Mouse (Mus musculus) intestine, embryonic 16.5 days (tissue): ENCODE data around the gene H2-Ob. TPM values are rescaled to one million over a fixed set of nuclear protein-coding genes. Genes with fewer than 3 reads are reported as not detected.

Source experiments
- ATAC-seq: fragments of 200-750 bp; cut with Nextera tagmentation; 2 replicates; pipeline ENCODE4 v1.8.0; 2017; ENCODE audit warnings: moderate TSS enrichment, moderate library complexity
- H3K27ac ChIP-seq: fragments of 300-500 bp; sonication (generic); 2 replicates; pipeline ENCODE4 v1.5.1; 2014; ENCODE audit warnings: mild to moderate bottlenecking, low read length
- H3K27me3 ChIP-seq: fragments of 300-500 bp; sonication (generic); replicated peaks from 2 replicates; pipeline ENCODE4 v1.6.1; 2014; ENCODE audit warnings: low read length, control low read depth, mixed read lengths; ENCODE audit not compliant: control insufficient read depth, insufficient read depth
- H3K36me3 ChIP-seq: fragments of 300-500 bp; sonication (generic); 2 replicates; pipeline ENCODE4 v1.6.1; 2014; ENCODE audit warnings: low read length, control low read depth; ENCODE audit not compliant: control insufficient read depth, insufficient read depth
- H3K4me1 ChIP-seq: fragments of 300-500 bp; sonication (generic); 2 replicates; pipeline ENCODE4 v1.6.1; 2014; ENCODE audit warnings: low read length, control low read depth, mixed read lengths; ENCODE audit not compliant: control insufficient read depth, insufficient read depth
- H3K4me2 ChIP-seq: fragments of 300-500 bp; sonication (generic); 2 replicates; pipeline ENCODE4 v1.6.1; 2014; ENCODE audit warnings: low read depth, low read length, control low read depth
- H3K4me3 ChIP-seq: fragments of 300-500 bp; sonication (generic); 2 replicates; pipeline ENCODE4 v1.5.1; 2014; ENCODE audit warnings: mild to moderate bottlenecking, low read length
- H3K9ac ChIP-seq: fragments of 300-500 bp; sonication (generic); 2 replicates; pipeline ENCODE4 v1.6.1; 2014; ENCODE audit warnings: low read depth, low read length
- H3K9me3 ChIP-seq: fragments of 300-500 bp; sonication (generic); 2 replicates; pipeline ENCODE4 v1.6.1; 2016; ENCODE audit warnings: low read length, control low read depth; ENCODE audit not compliant: control insufficient read depth
- WGBS: fragments of 180-500 bp; shearing (Covaris S2); extraction: QIAGEN DNeasy Blood & Tissue Kit; methylation state at CpG from one replicate; pipeline ENCODE4 v1.1.7; 2014; 5-methylcytosine and 5-hydroxymethylcytosine counted together
- polyA plus RNA-seq: library from polyadenylated mRNA; unstranded; fragments of >200 nt; fragmentation: Nextera tagmentation; extraction: Ambion mirVana; gene quantifications from 2 replicates; pipeline ENCODE4 v1.2.1, GENCODE M21; 2015

H2-Ob gene
- polyA plus RNA-seq, 1 experiment from 2014 or later: 0.15 TPM

- H3K9me3 ChIP-seq: no peaks in the 10 kb centered on the region
- no peak for ATAC-seq
- H3K4me1 ChIP-seq: no peaks in the 10 kb centered on the region
- H3K36me3 ChIP-seq: no peaks in the 10 kb centered on the region
- H3K9ac ChIP-seq: no peak overlapping the region
- H3K4me2 ChIP-seq: no peak overlapping the region
- H3K4me3 ChIP-seq: no peak overlapping the region
- 72% methylated on average over 4 of the region's 4 CpGs for whole genome bisulfite sequencing
- H3K27me3 ChIP-seq: no peaks in the 10 kb centered on the region
- H3K27ac ChIP-seq: no peak overlapping the region
Measured at GRCm38 (mm10) chr17:34285371-34285770, 46.7 kb downstream of the H2-Ob start.

GRCm38 (mm10) chr17:34285848-34286247 lies 47.1 kb downstream of the H2-Ob start:
- H3K4me2 ChIP-seq: no peak overlapping the region
- 27% methylated on average over 4 of the region's 4 CpGs for WGBS
- no peak overlapping the region for H3K27ac ChIP-seq
- ATAC-seq: no peak
- H3K4me1 ChIP-seq: no peaks in the 10 kb centered on the region
- H3K27me3 ChIP-seq: no peaks in the 10 kb centered on the region
- H3K9me3 ChIP-seq: no peaks in the 10 kb centered on the region
- H3K36me3 ChIP-seq: no peaks in the 10 kb centered on the region
- H3K9ac ChIP-seq: no peak overlapping the region
- no peak overlapping the region for H3K4me3 ChIP-seq

GRCm38 (mm10) chr17:34286501-34286900 lies 47.8 kb downstream of the H2-Ob start:
- Histone ChIP-seq H3K36me3 (no peaks in the 10 kb centered on the region), H3K9ac (no peak overlapping the region), H3K27me3 (no peaks in the 10 kb centered on the region), H3K9me3 (no peaks in the 10 kb centered on the region), H3K27ac (no peak overlapping the region), H3K4me2 (no peak overlapping the region), H3K4me1 (no peaks in the 10 kb centered on the region), H3K4me3 (no peak overlapping the region)
- no peak for ATAC-seq
- 74% methylated on average over 5 of the region's 5 CpGs for WGBS

GRCm38 (mm10) chr17:34286999-34287398 lies 48.3 kb downstream of the H2-Ob start:
- Histone ChIP-seq H3K9ac (no peak overlapping the region), H3K4me1 (no peaks in the 10 kb centered on the region), H3K27ac (no peak overlapping the region), H3K4me3 (no peak overlapping the region), H3K27me3 (no peaks in the 10 kb centered on the region), H3K4me2 (no peak overlapping the region), H3K9me3 (no peaks in the 10 kb centered on the region), H3K36me3 (no peaks in the 10 kb centered on the region)
- no peak for ATAC-seq
- WGBS: 61% methylated on average over 6 of the region's 6 CpGs

- Histone ChIP-seq H3K36me3 (no peaks in the 10 kb centered on the region), H3K9me3 (no peaks in the 10 kb centered on the region), H3K27ac (no peak within 1 kb of the TSS), H3K4me3 (no peak within 1 kb of the TSS), H3K9ac (no peak within 1 kb of the TSS), H3K27me3 (no peaks in the 10 kb centered on the region), H3K4me2 (no peak within 1 kb of the TSS), H3K4me1 (no peaks in the 10 kb centered on the region)
- 13% methylated on average over 8 of the region's 8 CpGs for WGBS
- peak; percentile 79; the same call in 1 of the 2 replicates for ATAC-seq
Measured at GRCm38 (mm10) chr17:34287648-34288047, 48.9 kb downstream of the H2-Ob start, which contains the start of gene H2-Aa. H2-Aa (minus strand) TSS chr17:34287823.

- Histone ChIP-seq H3K27me3 (no peaks in the 10 kb centered on the region), H3K4me2 (no peak overlapping the region), H3K9ac (no peak overlapping the region), H3K4me1 (no peaks in the 10 kb centered on the region), H3K27ac (no peak overlapping the region), H3K4me3 (no peak overlapping the region), H3K36me3 (no peaks in the 10 kb centered on the region), H3K9me3 (no peaks in the 10 kb centered on the region)
- no peak for ATAC-seq
- WGBS: 66% methylated on average over 3 of the region's 3 CpGs
Measured at GRCm38 (mm10) chr17:34288131-34288530, 49.4 kb downstream of the H2-Ob start.

- WGBS: 16% methylated on average over 8 of the region's 8 CpGs
- no peak overlapping the region for H3K4me2 ChIP-seq
- H3K27me3 ChIP-seq: no peaks in the 10 kb centered on the region
- no peak overlapping the region for H3K27ac ChIP-seq
- H3K4me3 ChIP-seq: no peak overlapping the region
- peak; percentile 77 for ATAC-seq
- no peaks in the 10 kb centered on the region for H3K9me3 ChIP-seq
- no peaks in the 10 kb centered on the region for H3K4me1 ChIP-seq
- no peak overlapping the region for H3K9ac ChIP-seq
- H3K36me3 ChIP-seq: no peaks in the 10 kb centered on the region
Measured at GRCm38 (mm10) chr17:34291609-34292008, 52.9 kb downstream of the H2-Ob start.

- H3K9ac ChIP-seq: no peak overlapping the region
- ATAC-seq: no peak
- no peak overlapping the region for H3K4me2 ChIP-seq
- H3K4me1 ChIP-seq: no peaks in the 10 kb centered on the region
- H3K27ac ChIP-seq: no peak overlapping the region
- H3K4me3 ChIP-seq: no peak overlapping the region
- H3K27me3 ChIP-seq: no peaks in the 10 kb centered on the region
- H3K9me3 ChIP-seq: no peaks in the 10 kb centered on the region
- H3K36me3 ChIP-seq: no peaks in the 10 kb centered on the region
- WGBS: 85% methylated on average over 4 of the region's 4 CpGs
Measured at GRCm38 (mm10) chr17:34292570-34292969, 53.9 kb downstream of the H2-Ob start.

- WGBS: 61% methylated on average over 2 of the region's 2 CpGs
- Histone ChIP-seq H3K4me2 (no peak overlapping the region), H3K4me1 (no peaks in the 10 kb centered on the region), H3K27me3 (no peaks in the 10 kb centered on the region), H3K27ac (no peak overlapping the region), H3K36me3 (no peaks in the 10 kb centered on the region), H3K4me3 (no peak overlapping the region), H3K9ac (no peak overlapping the region), H3K9me3 (no peaks in the 10 kb centered on the region)
- ATAC-seq: no peak
Measured at GRCm38 (mm10) chr17:34293533-34293932, 54.8 kb downstream of the H2-Ob start.

GRCm38 (mm10) chr17:34294249-34294648 lies 55.5 kb downstream of the H2-Ob start:
- H3K9ac ChIP-seq: no peak overlapping the region

More at GRCm38 (mm10) chr17:34294249-34294648, 55.5 kb downstream of the H2-Ob start:
- ATAC-seq: no peak
- Histone ChIP-seq H3K27me3 (no peaks in the 10 kb centered on the region), H3K27ac (no peak overlapping the region), H3K4me2 (no peak overlapping the region), H3K36me3 (no peaks in the 10 kb centered on the region), H3K9me3 (no peaks in the 10 kb centered on the region), H3K4me1 (no peaks in the 10 kb centered on the region), H3K4me3 (no peak overlapping the region)
- WGBS: 62% methylated on average over 4 of the region's 4 CpGs
